Mouse (Mus musculus) testis, postnatal 10 days (tissue): ENCODE data around the gene T2.
"Not testable (repeated sequence)": the region's sequence is repeated elsewhere in the genome, so short reads cannot be mapped to it uniquely, and the experiment has no call there.

ENCODE experiments used
- DNase-seq: peaks from one replicate; pipeline ENCODE4 v3.0.0; 2021; ENCODE audit warnings: low spot score

T2 gene

DNA sequence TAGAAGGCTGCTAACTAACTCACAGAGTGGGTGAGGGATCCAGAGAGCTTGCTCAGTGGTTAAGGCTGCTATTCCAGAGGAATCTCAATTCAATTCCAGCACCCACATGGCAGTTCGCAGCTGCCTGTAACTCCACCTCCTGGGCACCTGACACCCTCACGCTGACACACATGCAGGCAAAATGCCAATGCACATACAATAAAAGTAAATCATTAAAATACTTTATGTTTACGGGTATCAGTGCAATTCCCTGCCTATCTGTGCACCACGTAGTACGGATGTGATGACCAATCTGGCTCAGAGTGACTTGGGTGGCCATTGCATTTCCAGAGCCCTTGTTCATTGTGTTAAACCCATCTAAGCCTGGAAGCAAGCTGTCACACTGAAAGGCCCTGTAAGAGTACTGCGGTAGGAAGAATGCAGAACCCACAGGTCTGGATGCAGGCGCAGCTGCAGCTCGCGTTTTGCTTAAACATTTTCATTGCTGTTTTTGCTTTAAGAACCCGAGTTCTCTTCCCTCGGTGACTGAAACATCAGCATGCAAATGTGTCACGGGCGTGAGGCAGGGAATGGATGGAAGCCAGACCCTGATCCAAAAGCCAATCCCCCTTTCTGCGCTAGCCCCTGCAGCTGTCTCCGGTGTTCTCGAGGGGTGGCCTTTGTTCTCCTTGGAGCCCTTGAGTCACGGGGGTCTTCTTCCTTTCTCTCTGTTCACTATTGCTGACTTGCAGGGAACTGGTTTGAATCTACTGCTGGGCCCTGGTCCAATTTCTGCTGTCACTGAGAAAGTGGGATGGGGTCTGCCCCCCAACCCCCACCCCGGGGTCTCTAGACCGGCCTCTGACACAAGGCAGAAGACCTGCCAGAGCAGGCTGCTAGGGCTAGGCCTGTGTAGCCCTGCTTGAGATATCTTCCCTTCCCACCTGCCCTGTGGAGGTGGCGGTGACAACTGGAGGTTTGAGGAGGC, 12.0 kb downstream of the T2 start:
- DNase-seq: no peak

DNA sequence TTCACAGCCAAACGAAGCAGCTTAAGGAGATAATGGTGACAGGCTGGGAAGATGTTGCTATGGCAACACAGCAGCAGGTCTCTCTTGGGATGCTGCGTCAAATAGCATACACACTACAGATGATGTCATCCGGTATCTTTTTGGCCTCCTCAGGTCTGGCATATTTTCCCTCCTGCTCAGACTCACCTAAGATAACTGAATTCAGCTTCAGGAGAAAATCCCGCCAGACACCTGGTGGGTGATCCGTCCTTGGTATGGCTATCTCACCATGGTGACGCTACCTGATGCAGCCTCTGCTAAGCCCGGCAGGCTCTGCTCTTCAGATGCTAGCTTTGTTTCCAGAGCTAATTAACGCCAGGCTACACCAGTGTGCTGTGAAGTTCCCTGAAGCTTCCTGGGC, 12.8 kb downstream of the T2 start:
- no peak for DNase-seq

- no peak for DNase-seq
These were observed 13.4 kb downstream of the T2 start for GRCm38 (mm10) chr17:8369171-8369570.

- no peak for DNase-seq
These were observed 14.9 kb downstream of the T2 start for GRCm38 (mm10) chr17:8370634-8371229.

DNA sequence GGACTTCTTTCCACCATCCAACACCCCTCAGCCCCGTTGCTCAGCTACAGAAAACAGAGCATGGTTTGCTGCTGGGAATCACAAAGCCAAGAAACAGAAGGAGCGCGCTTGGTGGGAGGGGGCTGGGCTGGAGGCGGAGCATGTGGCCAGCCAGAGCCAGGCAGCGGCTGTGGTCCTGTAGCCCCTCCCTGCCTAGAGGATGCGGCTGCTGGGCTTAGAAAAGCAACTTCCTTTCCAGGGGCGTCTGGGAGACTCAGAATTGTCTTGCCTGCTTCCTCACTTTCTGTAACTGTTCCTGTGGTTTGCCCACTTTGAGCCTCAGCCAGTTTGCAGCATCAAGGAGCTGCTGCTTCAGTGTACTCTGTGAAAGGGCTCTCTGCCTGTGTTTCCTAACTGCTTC, 16.0 kb downstream of the T2 start:
- peak; percentile 71 for DNase-seq

DNA sequence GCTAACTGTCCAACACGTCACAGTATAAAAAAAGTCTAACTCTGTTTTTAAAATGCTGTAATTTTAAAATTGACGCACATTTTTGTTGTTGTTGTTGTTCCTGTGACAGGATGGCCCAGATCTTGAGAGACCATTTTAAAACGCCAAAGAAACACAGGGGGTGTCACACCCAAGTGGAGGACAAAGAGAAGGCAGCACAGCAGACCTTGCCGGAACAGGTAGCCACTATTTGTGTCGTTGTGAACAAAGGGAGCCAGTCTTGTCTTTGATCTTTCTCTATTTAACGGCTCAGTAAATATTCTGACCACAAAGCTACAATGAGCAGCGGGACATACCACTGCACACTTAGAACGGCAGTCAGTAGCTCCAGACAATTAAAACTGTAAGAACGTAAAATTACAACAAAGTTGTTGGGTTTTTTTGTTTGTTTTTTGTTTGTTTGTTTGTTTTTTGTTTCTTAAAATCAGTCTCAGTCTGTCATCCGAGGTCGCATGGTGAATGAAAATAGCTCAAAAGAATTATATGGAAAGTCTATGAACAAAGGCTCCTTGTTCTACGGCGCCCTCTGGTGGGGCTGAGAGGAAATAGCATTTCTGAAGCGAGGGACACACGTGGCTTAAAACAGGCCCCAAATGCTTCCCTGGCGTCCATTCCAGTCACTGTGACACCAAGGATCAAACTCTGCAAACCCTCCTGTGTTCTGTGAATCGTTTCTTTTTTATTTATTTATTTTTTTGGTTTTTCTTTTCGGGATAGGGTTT, 16.7 kb downstream of the T2 start:
- DNase-seq: peak; percentile 85

DNA sequence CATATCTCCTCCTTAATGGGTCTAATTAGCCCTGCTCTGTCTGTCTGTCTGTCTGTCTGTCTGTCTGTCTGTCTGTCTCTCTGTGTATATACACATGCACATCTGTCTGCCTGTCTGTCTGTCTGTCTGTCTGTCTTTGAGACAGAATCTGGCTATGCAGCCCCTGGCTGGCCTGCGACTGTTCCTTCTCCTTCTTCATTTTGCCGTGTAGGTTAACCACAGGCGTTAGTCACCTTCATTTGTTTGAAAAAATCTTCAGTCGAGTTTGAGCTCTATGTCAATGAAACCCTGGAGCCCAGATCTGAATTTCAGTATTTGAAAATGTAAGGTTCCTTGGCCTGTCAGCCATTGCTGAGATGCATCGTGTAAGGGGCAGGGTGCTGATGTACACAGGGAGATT, 21.5 kb downstream of the T2 start:
- no peak for DNase-seq

- DNase-seq: no peak
These were observed 29.6 kb downstream of the T2 start for GRCm38 (mm10) chr17:8385441-8385840.

DNA sequence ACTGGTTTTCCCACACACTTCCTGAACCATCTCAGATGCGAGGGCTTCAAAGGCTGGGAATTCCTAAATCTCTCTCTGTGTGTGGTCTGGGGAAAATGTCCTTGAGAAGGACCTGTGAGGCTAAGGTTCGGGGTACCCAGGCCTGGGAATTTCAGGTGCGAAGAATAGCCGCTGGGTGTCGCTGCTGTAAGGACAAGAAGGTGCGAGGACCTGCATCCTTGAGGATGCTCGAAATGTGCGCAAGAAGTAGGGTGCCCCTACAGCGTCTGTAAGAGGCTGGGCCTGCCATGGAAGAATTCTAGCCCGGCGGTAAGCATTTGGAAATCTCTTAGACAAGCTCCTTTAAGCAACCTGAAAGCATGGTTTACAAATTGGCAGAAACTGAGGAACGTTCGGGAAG, 32.7 kb downstream of the T2 start:
- DNase-seq: peak; percentile 57

DNA sequence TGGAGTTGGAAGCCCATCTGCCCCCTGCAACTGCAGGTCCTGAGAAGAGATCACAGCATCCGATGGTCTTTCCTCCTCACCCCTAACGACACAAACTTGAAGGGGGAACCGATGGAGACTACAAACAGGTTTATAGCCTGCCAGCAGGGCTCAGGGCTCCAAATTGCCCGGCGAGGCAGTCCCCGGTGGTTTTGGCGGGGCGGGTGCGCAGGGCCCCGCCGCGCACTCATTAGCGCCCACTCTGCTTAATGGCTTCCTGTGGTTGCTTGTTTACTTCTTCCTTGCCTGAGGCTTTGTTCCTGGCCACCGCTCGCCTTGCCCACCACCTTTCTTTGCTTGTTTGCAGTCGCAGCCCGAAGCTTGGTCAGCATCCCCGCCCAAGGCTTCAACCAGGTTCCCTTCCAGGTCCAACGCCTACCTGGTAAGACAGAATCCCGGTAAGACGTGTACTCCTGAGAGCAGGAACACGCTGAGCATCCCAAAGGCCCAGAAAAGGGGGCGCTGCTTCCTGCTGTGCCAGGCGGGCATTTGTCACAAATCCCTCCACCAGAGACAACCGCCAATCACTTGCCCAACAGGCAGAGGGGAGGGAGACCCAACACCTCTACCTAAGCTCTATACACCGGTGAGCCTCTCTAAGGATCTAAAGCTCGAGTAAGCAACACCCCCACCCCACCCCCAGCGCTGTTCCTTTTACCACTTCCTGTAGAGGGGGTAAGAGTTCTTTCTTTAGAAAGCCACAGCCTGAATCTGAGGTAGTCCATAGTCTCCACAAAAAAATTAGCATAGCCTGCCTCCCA, 33.4 kb downstream of the T2 start:
- no peak for DNase-seq

- no peak for DNase-seq
These were observed 34.0 kb downstream of the T2 start for GRCm38 (mm10) chr17:8389790-8390095.

- no peak for DNase-seq
These were observed 34.7 kb downstream of the T2 start for GRCm38 (mm10) chr17:8390487-8390886.

DNA sequence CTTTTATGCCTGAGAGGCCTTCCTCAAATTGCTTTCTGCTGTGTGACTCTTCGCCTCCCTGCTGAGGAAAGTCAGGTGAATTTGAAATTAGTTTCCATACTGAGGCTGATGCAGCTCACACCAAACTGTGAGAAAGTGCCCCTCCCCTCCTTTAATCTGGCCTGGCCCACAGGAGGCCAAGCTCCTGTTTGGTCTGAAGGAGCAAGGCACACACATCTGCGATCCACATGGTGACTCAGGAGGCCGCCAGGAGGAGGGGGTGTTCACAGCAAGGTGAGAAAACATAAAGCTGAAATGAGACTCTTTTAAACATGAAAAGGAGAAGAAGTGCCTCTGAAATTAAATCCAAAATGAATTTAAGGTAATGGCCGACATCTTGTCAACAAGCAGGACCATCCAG, 40.6 kb downstream of the T2 start:
- DNase-seq: no peak

DNA sequence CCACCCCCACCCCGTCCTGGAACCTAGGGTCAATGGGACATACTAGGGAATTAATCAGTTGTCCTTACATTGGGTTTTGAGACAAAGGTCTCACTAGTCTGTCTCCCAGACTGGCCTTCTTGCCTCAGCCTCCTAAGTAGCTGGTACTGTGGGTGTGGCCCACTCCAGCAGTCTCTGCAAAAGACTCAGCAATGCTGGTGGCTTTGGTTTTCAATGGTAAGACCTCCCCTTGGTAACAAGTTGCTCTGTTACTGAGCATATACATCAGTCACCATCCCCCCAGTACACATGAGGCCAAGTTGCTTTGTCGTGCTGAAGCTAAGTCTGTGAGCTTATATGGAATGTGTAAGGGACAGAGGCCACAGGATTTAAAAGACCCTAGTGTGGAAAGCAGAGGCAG, 42.2 kb downstream of the T2 start:
- no peak for DNase-seq

- DNase-seq: not testable (repeated sequence)
These were observed 48.1 kb downstream of the T2 start for GRCm38 (mm10) chr17:8403932-8404331.

GRCm38 (mm10) chr17:8406285-8406684, 50.5 kb downstream of the T2 start:
- no peak for DNase-seq

DNA sequence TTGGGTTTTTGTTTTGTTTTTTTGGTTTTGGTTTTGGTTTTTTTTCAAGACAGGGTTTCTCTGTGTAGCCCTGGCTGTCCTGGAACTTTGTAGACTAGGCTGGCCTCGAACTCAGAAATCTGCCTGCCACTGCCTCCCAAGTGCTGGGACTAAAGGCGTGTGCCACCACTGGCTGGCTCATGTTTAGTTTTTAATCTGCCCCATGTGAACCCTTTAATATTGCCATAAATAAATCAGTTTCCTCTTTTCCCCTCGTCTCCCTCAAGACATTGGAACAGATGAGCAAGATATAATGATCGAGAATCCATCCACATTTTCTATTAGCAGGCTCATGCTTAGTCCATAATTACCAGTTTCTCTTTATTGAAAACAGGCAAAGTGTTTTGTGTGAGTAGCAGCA, 52.2 kb downstream of the T2 start:
- DNase-seq: not testable (repeated sequence)

GRCm38 (mm10) chr17:8408589-8409295, 53.0 kb downstream of the T2 start:
- no peak for DNase-seq

- DNase-seq: no peak
These were observed 54.5 kb downstream of the T2 start for GRCm38 (mm10) chr17:8410330-8410729.

DNA sequence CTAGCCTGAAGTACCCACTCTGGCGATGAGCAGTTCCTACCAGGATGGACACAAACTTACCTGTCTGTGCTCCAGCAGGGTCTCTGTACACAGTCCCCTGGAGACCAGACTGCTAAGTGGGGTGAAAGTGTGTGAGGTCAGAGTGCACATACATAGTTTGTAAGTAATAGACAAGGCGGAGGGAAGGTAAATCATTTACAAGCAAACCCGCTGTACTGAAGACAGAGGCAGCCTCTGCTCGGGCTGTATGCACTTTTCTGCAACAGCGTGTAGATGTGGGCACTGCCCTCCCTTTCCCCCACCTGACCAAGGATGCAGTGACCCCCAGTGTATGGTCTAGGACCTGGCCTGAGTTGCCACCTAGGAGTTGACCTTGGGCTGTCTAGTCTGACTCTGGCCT, 57.9 kb downstream of the T2 start:
- no peak for DNase-seq

DNA sequence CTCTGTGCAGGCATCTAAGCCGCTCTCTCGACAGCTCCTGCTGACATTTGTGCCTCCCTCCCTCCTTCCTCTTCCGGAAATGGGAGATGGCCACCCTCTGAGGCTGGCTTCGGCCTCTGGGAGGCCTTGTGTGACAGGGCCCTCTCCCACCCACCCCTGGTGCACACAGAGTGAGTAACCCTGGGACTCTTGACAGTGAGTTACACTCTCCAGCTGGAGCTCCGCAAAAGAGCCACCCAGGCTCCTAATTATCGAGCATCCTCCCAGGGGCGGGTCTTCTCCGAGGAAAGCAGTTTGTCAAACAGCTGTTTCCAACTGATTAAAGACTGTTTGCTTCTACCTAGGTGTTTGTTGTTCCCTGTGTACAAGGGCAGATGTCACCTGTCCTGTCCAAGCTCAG, 59.7 kb downstream of the T2 start:
- DNase-seq: no peak

DNA sequence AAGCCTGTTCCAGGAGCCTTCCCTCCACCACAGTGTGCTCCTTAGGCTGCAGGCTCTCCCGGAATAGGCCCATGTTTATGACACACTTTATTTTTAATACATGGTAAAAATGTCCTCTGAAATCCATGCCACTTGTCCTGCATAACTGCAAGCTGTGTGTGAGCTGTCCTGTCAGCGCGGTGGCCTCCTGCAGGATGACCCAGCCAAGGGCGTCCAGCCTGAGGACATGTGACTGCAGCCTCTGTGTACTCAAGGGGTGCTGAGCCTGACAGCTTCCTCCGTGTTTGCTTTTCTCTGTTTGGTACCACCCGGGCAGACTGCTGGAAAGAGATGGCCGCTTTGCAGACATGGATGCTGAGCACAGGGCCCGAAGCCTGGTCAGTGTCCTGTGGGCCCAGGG, 61.1 kb downstream of the T2 start:
- DNase-seq: no peak
